Mouse (Mus musculus) right cerebral cortex, postnatal 36 days (tissue): ENCODE results near the gene Elp5.

Experiments
- DNase-seq, 2 experiments: peaks; one replicate each; pipeline ENCODE4 v3.0.0; 2022; ENCODE audit warnings: low spot score in 2 of 2, mixed read lengths in 1 of 2

The Elp5 gene

GRCm38 (mm10) chr11:69991711-69992110 lies 9.4 kb upstream of the Elp5 start:
- DNase-seq: no peak

- DNase-seq: peak; percentile 92 to 94
These were observed 8.8 kb upstream of the Elp5 start, which contains the start of gene Gabarap for GRCm38 (mm10) chr11:69990850-69991691. Gabarap (plus strand) TSS chr11:69991143.

GRCm38 (mm10) chr11:69989949-69990348 lies 7.6 kb upstream of the Elp5 start:
- DNase-seq: no peak

- no peak for DNase-seq
These were observed 2.1 kb upstream of the Elp5 start for GRCm38 (mm10) chr11:69984431-69984830.

- DNase-seq: no peak
These were observed 1.1 kb upstream of the Elp5 start for GRCm38 (mm10) chr11:69983377-69983776.

- DNase-seq: no peak
These were observed 560 bp upstream of the Elp5 start for GRCm38 (mm10) chr11:69982877-69983276.

- no peak for DNase-seq
These were observed 1.1 kb downstream of the Elp5 start, which contains the start of gene Ctdnep1 for GRCm38 (mm10) chr11:69981141-69981762. Ctdnep1 (plus strand) TSS chr11:69981156.

- peak; percentile 98 to 99 for DNase-seq
These were observed 1.8 kb downstream of the Elp5 start for GRCm38 (mm10) chr11:69980196-69981140.

- DNase-seq: no peak
These were observed 2.5 kb downstream of the Elp5 start for GRCm38 (mm10) chr11:69979827-69980195.

- no peak for DNase-seq
These were observed 6.0 kb downstream of the Elp5 start for GRCm38 (mm10) chr11:69976271-69976670.

- DNase-seq: no peak
These were observed 7.4 kb downstream of the Elp5 start for GRCm38 (mm10) chr11:69974907-69975306.

- no peak for DNase-seq
These were observed 11.5 kb downstream of the Elp5 start for GRCm38 (mm10) chr11:69970775-69971174.

- no peak for DNase-seq
These were observed 12.1 kb downstream of the Elp5 start for GRCm38 (mm10) chr11:69970222-69970621.

GRCm38 (mm10) chr11:69968793-69969192 lies 13.5 kb downstream of the Elp5 start:
- DNase-seq: no peak

- no peak for DNase-seq
These were observed 15.3 kb downstream of the Elp5 start for GRCm38 (mm10) chr11:69966860-69967517.

- no peak for DNase-seq
These were observed 16.1 kb downstream of the Elp5 start for GRCm38 (mm10) chr11:69966006-69966859.

- no peak for DNase-seq
These were observed 16.9 kb downstream of the Elp5 start for GRCm38 (mm10) chr11:69965271-69966005.

- DNase-seq: no peak
These were observed 17.6 kb downstream of the Elp5 start, which contains the start of gene Cldn7 for GRCm38 (mm10) chr11:69964650-69965270. Cldn7 (plus strand) TSS chr11:69964779.

GRCm38 (mm10) chr11:69961841-69962240 lies 20.5 kb downstream of the Elp5 start:
- no peak for DNase-seq
